Mouse (Mus musculus): ENCODE results near the gene Rapgef4.
"Not testable (repeated sequence)": the region's sequence is repeated elsewhere in the genome, so short reads cannot be mapped to it uniquely, and the experiment has no call there.

Gene Rapgef4

GRCm38 (mm10) chr2:72117138-72118011 is 136.3 kb downstream of the Rapgef4 start:
- no peak for DNase-seq (ENCODE audit: low spot score)

GRCm38 (mm10) chr2:72120211-72120610 is 139.2 kb downstream of the Rapgef4 start:
- no peak for DNase-seq (ENCODE audit: low spot score)

- no peak for DNase-seq (ENCODE audit: low spot score)
These were observed 141.6 kb downstream of the Rapgef4 start for GRCm38 (mm10) chr2:72122410-72123223.

GRCm38 (mm10) chr2:72123851-72124250 is 142.8 kb downstream of the Rapgef4 start:
- DNase-seq (ENCODE audit: low spot score): no peak

GRCm38 (mm10) chr2:72125786-72126185 is 144.7 kb downstream of the Rapgef4 start:
- DNase-seq (ENCODE audit: low spot score): no peak

- no peak for DNase-seq (ENCODE audit: low spot score)
These were observed 145.4 kb downstream of the Rapgef4 start for GRCm38 (mm10) chr2:72126411-72126810.

- no peak for DNase-seq (ENCODE audit: low spot score)
These were observed 148.7 kb downstream of the Rapgef4 start for GRCm38 (mm10) chr2:72129612-72130311.

GRCm38 (mm10) chr2:72132222-72132621 is 151.2 kb downstream of the Rapgef4 start:
- no peak for DNase-seq (ENCODE audit: low spot score)

GRCm38 (mm10) chr2:72136045-72136444 is 155.0 kb downstream of the Rapgef4 start:
- no peak for DNase-seq (ENCODE audit: low spot score)

GRCm38 (mm10) chr2:72136486-72137264 is 155.6 kb downstream of the Rapgef4 start:
- no peak for DNase-seq (ENCODE audit: low spot score)

- DNase-seq (ENCODE audit: low spot score): no peak
These were observed 159.1 kb downstream of the Rapgef4 start for GRCm38 (mm10) chr2:72139863-72140845.

GRCm38 (mm10) chr2:72141091-72141490 is 160.1 kb downstream of the Rapgef4 start:
- DNase-seq (ENCODE audit: low spot score): no peak

- DNase-seq (ENCODE audit: low spot score): not testable (repeated sequence)
These were observed 160.7 kb downstream of the Rapgef4 start for GRCm38 (mm10) chr2:72141732-72142131.

GRCm38 (mm10) chr2:72143413-72143812 is 162.4 kb downstream of the Rapgef4 start:
- DNase-seq (ENCODE audit: low spot score): no peak

- DNase-seq (ENCODE audit: low spot score): no peak
These were observed 163.6 kb downstream of the Rapgef4 start for GRCm38 (mm10) chr2:72144576-72145200.

- no peak for DNase-seq (ENCODE audit: low spot score)
These were observed 164.3 kb downstream of the Rapgef4 start for GRCm38 (mm10) chr2:72145281-72145875.

- DNase-seq (ENCODE audit: low spot score): no peak
These were observed 165.0 kb downstream of the Rapgef4 start for GRCm38 (mm10) chr2:72146061-72146460.

- DNase-seq (ENCODE audit: low spot score): no peak
These were observed 166.2 kb downstream of the Rapgef4 start for GRCm38 (mm10) chr2:72147246-72147645.

GRCm38 (mm10) chr2:72147695-72148094 is 166.7 kb downstream of the Rapgef4 start:
- no peak for DNase-seq (ENCODE audit: low spot score)

Measured in c-Kit-positive CD71-positive TER-119-positive erythroid progenitor cells, embryonic 14.5 days (primary cell).